Mouse (Mus musculus): ENCODE results near the gene P3h4. TPM values are rescaled to one million over a fixed set of nuclear protein-coding genes. Genes with fewer than 3 reads are reported as not detected.
A peak's percentile ranks its signal among the peaks of the same experiment; 100 is the strongest.

The P3h4 gene
- polyA plus RNA-seq, 1 experiment from 2014 or later: 23.4 TPM

DNA sequence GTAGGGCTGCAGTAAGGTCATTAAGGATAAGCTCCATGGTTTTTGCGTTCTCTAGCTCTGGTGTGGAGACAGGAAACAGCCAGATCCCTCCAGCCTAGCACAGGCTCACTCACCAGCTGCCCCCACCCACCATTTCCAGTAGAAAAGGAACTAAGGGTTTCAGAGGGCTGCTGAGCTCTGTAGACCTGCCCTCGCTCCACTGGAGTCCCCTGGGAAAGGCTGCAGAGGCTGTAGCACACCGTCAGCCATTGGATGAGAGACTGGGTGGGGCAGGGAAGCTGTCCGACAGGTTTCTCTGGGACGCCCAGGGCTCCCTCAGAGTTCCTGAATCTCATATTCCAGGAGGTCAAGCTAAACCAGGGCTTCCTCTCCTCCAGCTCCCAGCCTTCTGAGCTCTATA, 28.1 kb downstream of the P3h4 start:
- Histone ChIP-seq H3K27me3 (ENCODE audit: low read depth, poor library complexity, severe bottlenecking) (no peaks in the 10 kb centered on the region), H3K36me3 (peaks cover 14% of the 10 kb centered on the region), H3K27ac (replicated peaks) (no peak overlapping the region), H3K4me3 (no peak overlapping the region), H3K9me3 (replicated peaks) (no peaks in the 10 kb centered on the region), H3K4me1 (peaks cover 37% of the 10 kb centered on the region)
- WGBS: 48% methylated on average over 5 of the region's 5 CpGs
- DNase-seq (ENCODE audit: low spot score): no peak

DNA sequence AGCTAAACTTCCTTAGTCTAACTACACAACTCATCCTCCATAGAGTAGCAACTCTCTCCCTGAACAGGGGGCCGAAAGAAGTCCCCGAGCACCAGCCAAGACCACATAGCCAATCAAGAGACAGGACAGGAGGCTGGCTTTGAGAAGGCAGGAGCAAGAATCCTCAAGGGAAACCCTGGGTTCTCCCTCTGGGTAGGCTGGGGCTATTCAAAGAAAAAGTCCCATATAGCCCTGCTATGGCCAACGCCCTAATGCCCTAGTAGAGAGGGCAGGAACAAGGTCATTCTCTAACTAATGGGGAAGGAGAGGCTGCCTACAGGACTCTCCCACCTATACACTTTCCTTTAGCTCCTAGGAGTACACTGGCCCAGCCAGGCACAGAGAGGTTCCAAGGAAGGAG, 29.6 kb downstream of the P3h4 start:
- H3K27me3 ChIP-seq (ENCODE audit: low read depth, poor library complexity, severe bottlenecking): no peaks in the 10 kb centered on the region
- peaks cover 22% of the 10 kb centered on the region for H3K4me1 ChIP-seq
- WGBS: 86% methylated on average over 3 of the region's 3 CpGs
- H3K27ac ChIP-seq (replicated peaks): no peak overlapping the region
- DNase-seq (ENCODE audit: low spot score): no peak
- peaks cover 22% of the 10 kb centered on the region for H3K36me3 ChIP-seq
- no peaks in the 10 kb centered on the region for H3K9me3 ChIP-seq (replicated peaks)
- H3K4me3 ChIP-seq: no peak overlapping the region

DNA sequence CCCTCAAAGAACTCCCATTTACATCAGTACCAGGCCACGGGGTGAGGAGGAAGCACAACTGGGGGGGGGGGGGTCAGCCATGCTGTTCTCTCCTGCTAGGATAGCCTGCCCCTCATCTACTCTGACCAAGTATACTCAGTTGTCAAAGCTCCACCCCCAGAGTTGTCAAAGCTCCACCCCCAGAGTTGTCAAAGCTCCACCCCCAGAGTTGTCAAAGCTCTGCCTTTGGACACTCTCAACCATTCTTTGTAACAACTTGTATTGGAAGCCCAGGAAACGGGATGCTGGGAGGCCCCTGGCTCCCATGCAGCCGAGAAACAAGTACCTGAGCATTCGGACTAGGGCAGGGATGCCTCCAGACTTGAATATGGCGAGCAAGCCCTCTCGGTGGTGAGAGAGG, 32.0 kb downstream of the P3h4 start:
- Histone ChIP-seq H3K36me3 (peaks cover 32% of the 10 kb centered on the region), H3K4me3 (no peak overlapping the region), H3K27me3 (ENCODE audit: low read depth, poor library complexity, severe bottlenecking) (no peaks in the 10 kb centered on the region), H3K27ac (replicated peaks) (no peak overlapping the region), H3K9me3 (replicated peaks) (no peaks in the 10 kb centered on the region), H3K4me1 (peaks cover 8% of the 10 kb centered on the region; the same call in 1 of the 2 replicates)
- DNase-seq (ENCODE audit: low spot score): no peak
- 87% methylated on average over 6 of the region's 6 CpGs for WGBS

DNA sequence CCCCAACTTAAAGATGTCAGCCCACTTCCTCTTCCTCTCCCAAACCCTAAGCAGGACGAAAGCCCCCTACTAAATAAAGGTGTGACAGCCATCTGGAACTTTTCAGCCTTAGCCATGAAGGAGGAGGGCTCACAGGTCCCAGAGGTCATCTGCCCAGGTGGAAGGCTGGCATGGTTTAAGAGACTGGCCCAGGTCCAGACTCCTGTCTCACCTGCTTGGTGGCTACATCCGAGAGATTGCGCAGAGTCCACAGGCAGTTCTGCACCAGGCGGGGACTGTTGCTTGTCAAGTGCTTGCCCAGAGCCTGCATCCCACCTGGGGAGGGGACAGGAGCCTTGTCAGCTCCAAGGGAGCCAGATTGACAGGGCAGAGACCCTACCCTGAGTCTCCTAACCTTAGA, 35.3 kb downstream of the P3h4 start:
- Histone ChIP-seq H3K4me3 (no peak overlapping the region), H3K36me3 (peaks cover 46% of the 10 kb centered on the region), H3K4me1 (0 out of 2 replicates have a peak, but pooled peaks cover 4% of the 10 kb centered on the region), H3K27me3 (ENCODE audit: low read depth, poor library complexity, severe bottlenecking) (no peaks in the 10 kb centered on the region), H3K9me3 (replicated peaks) (no peaks in the 10 kb centered on the region), H3K27ac (replicated peaks) (no peak overlapping the region)
- no peak for DNase-seq (ENCODE audit: low spot score)
- WGBS: 93% methylated on average over 4 of the region's 4 CpGs

DNA sequence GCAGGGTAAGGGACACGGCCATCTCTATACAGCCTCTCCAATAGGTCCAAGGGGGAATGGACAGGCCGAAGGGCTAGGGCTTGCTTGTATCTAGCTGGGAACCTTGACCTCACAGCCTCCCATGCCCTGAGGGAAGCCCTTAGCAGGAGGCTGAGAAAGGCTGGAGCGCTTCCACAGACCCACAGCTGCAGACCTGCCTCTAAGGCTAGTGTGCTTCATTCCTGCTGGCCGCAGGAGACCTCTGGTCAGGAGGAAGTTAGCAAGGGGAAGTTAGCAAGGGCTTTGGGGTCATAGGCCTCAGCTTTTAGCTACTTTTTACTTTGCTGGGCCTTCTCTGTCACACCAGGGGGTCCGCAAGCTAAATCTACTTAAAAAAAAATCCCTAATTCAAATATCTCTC, 36.2 kb downstream of the P3h4 start:
- Histone ChIP-seq H3K9me3 (replicated peaks) (no peaks in the 10 kb centered on the region), H3K27ac (replicated peaks) (no peak overlapping the region), H3K4me1 (0 out of 2 replicates have a peak, but pooled peaks cover 4% of the 10 kb centered on the region), H3K36me3 (peaks cover 51% of the 10 kb centered on the region), H3K4me3 (no peak overlapping the region), H3K27me3 (ENCODE audit: low read depth, poor library complexity, severe bottlenecking) (no peaks in the 10 kb centered on the region)
- DNase-seq (ENCODE audit: low spot score): no peak
- 89% methylated on average over 5 of the region's 5 CpGs for WGBS

DNA sequence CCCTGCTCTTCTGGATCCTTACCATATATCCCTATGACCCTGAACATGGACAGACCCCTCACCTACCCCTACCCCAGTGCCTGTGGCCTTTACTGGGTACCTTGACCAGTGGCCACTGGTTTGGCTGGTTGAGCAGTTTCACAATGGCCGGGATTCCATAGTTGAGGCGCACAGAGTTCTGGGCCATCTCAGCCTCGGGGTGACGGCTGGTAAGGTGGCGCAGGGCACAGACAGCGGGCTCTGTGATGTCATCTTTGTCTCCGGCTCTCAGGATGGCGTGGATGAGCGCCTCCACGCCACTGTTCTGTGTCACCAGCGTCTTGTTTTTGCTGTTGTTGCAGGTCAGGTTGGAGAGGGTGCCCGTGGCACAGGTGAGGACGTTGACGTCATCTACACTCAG, 36.6 kb downstream of the P3h4 start:
- DNase-seq (ENCODE audit: low spot score): no peak
- peaks cover 47% of the 10 kb centered on the region for H3K36me3 ChIP-seq
- H3K9me3 ChIP-seq (replicated peaks): no peaks in the 10 kb centered on the region
- 95% methylated on average over 14 of the region's 14 CpGs for WGBS
- H3K4me3 ChIP-seq: no peak overlapping the region
- no peaks in the 10 kb centered on the region for H3K27me3 ChIP-seq (ENCODE audit: low read depth, poor library complexity, severe bottlenecking)
- no peak overlapping the region for H3K27ac ChIP-seq (replicated peaks)
- H3K4me1 ChIP-seq: 0 out of 2 replicates have a peak, but pooled peaks cover 4% of the 10 kb centered on the region

DNA sequence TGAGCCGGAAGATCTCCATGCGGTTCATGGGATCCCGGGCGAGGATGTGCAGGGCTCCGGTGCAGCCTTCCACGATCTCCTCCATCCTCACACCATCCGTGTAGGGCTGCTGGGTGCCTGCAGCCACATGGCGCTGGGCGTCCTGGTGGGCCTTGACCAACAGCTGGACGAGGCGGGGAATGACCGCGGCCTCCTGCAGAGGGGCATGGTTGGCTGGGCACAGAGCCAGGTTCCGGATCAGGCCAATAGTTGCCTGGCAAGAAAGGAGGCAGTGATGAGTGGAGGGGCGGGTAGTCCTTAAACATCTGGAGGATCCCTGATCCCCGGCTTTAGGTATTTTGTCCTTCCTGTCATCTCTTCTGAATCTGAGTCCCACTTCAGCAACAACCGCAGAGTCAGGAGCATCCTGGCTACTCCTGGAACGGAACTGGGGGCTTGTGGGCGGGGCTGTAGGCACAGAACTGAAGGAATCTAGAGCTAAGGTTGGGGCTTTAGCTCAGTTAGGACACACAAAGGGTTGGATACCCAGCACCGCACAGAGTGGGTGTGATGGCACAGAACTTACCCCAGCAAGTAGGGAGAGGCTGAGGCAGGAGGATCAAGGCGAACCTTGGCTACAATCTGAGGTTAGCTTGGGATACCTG, 37.8 kb downstream of the P3h4 start:
- H3K4me1 ChIP-seq: peaks cover 10% of the 10 kb centered on the region
- H3K9me3 ChIP-seq (replicated peaks): no peaks in the 10 kb centered on the region
- WGBS: 91% methylated on average over 21 of the region's 21 CpGs
- no peak overlapping the region for H3K4me3 ChIP-seq
- H3K27me3 ChIP-seq (ENCODE audit: low read depth, poor library complexity, severe bottlenecking): no peaks in the 10 kb centered on the region
- DNase-seq (ENCODE audit: low spot score): no peak
- no peak overlapping the region for H3K27ac ChIP-seq (replicated peaks)
- peaks cover 40% of the 10 kb centered on the region for H3K36me3 ChIP-seq

DNA sequence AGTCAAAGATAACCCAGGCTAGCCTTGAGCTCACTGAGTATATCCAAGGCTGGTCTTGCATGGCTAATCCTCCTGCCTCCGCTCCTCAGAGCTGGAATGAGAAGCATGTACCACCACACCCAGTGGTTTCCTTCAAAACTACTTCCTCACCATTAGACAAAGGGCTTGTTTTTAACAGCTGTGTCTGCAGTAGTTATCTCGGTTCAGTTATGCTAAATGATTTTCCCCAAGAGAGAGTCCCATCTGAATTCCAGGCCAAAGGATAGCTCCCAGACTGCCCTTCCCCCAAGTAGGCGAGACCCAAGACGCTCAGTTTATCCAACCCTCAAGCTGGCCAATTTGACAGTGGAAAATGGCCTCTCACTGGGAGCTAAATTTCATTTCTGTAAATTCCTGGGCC, 38.6 kb downstream of the P3h4 start:
- Histone ChIP-seq H3K4me3 (no peak overlapping the region), H3K36me3 (peaks cover 36% of the 10 kb centered on the region), H3K27me3 (ENCODE audit: low read depth, poor library complexity, severe bottlenecking) (no peaks in the 10 kb centered on the region), H3K9me3 (replicated peaks) (no peaks in the 10 kb centered on the region), H3K4me1 (peaks cover 13% of the 10 kb centered on the region), H3K27ac (replicated peaks) (no peak overlapping the region)
- WGBS: 89% methylated on average over 4 of the region's 4 CpGs
- no peak for DNase-seq (ENCODE audit: low spot score)

DNA sequence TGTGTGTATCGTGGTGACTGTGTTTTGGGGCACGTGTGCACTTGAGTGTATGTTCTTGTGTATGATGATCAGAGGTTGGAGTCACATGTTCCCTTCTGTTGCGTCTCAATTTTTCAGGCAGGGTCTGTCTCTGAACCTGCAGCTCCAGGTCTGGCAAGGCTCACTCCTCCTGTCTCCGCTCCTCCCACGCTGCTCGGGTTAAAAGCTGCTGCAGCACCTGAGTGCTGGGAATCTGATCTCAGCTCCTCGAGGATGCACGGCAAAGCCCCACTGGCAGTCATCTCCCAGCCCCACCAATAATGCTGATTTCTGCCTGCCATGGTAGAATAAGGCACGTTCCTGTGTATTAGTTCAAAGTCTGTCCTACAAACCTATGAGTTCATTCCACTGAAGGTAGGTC, 39.5 kb downstream of the P3h4 start:
- no peak overlapping the region for H3K27ac ChIP-seq (replicated peaks)
- peaks cover 13% of the 10 kb centered on the region for H3K4me1 ChIP-seq
- no peak overlapping the region for H3K4me3 ChIP-seq
- H3K27me3 ChIP-seq (ENCODE audit: low read depth, poor library complexity, severe bottlenecking): no peaks in the 10 kb centered on the region
- no peak for DNase-seq (ENCODE audit: low spot score)
- peaks cover 30% of the 10 kb centered on the region for H3K36me3 ChIP-seq
- WGBS: 87% methylated on average over 9 of the region's 9 CpGs
- H3K9me3 ChIP-seq (replicated peaks): no peaks in the 10 kb centered on the region

DNA sequence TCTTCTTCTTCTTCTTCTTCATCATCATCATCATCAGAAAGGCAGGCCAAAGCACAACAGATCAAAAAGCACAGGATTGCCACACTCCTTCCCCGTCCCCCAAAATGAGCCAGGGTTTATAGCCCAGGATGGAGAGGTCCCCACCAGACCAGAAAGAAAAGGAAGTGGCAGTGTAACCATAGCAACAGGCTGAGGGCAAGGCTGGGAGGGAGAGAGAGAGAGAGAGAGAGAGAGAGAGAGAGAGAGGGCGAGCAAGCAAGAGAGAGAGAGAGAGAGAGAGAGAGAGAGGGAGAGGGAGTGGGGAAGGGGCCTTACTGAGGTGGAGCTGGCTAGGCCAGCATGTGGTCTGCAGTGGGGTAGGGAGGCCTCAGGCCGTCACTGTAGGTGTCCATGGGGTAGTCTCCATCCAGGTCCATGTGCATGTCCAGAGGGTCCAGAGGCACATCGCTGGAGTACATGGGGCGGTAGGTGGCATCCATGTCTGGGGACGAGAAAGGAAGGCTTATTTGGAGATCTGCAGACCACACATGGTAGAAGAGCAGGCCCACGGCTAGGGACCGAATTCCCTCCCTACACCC, 42.6 kb downstream of the P3h4 start:
- Histone ChIP-seq H3K36me3 (peaks cover 16% of the 10 kb centered on the region), H3K4me1 (peaks cover 10% of the 10 kb centered on the region), H3K4me3 (no peak overlapping the region), H3K9me3 (replicated peaks) (no peaks in the 10 kb centered on the region), H3K27me3 (ENCODE audit: low read depth, poor library complexity, severe bottlenecking) (no peaks in the 10 kb centered on the region), H3K27ac (replicated peaks) (0 out of 2 replicates have a peak overlapping the region, but pooled peaks have one; percentile 10)
- DNase-seq (ENCODE audit: low spot score): peak; percentile 30
- WGBS: 72% methylated on average over 7 of the region's 8 CpGs

DNA sequence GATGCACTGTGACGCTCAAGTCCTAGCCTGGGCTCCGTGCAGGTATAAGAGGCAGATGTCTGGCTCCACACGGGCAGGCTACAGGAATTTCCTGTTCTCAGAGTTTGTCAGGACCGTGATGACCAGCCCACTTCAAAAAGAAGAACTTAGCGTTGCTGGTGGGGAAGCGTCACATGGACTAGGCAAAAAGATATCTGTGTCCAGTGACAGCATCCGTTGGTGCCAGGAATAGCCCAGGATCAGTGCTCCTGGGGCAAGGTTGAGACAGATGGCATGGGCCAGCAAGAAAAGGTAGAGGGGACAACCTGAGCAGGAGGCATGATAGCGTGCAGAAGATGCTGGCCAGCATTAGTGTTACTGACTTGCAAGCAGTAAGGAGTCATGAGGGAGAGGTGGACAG, 44.8 kb downstream of the P3h4 start:
- H3K9me3 ChIP-seq (replicated peaks): no peaks in the 10 kb centered on the region
- DNase-seq (ENCODE audit: low spot score): no peak
- H3K36me3 ChIP-seq: peaks cover 6% of the 10 kb centered on the region; the same call in 1 of the 2 replicates
- H3K27ac ChIP-seq (replicated peaks): no peak overlapping the region
- no peaks in the 10 kb centered on the region for H3K27me3 ChIP-seq (ENCODE audit: low read depth, poor library complexity, severe bottlenecking)
- H3K4me3 ChIP-seq: no peak overlapping the region
- WGBS: 89% methylated on average over 8 of the region's 8 CpGs
- peaks cover 13% of the 10 kb centered on the region for H3K4me1 ChIP-seq

DNA sequence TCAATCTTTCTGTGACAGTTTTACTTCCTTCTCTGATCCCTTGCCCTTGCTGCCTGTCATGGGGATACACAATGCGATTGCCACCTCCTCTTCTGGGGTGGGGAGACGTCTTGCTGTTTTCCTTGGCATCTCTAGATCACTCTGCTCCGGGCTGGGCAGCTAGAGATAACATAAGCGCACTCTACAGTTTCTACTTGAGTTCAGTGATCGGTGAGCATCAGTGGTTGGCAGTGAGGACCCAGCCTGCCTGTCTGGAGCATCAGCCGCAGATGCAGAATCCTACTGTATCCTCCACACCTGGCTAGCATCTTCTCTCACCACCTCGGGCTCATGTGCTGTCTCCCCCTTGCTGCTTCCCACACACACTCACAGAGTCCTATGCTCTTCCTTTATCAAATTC, 45.5 kb downstream of the P3h4 start:
- WGBS: 83% methylated on average over 7 of the region's 7 CpGs
- H3K27me3 ChIP-seq (ENCODE audit: low read depth, poor library complexity, severe bottlenecking): peaks cover 5% of the 10 kb centered on the region; the same call in 1 of the 2 replicates
- H3K9me3 ChIP-seq (replicated peaks): no peaks in the 10 kb centered on the region

DNA sequence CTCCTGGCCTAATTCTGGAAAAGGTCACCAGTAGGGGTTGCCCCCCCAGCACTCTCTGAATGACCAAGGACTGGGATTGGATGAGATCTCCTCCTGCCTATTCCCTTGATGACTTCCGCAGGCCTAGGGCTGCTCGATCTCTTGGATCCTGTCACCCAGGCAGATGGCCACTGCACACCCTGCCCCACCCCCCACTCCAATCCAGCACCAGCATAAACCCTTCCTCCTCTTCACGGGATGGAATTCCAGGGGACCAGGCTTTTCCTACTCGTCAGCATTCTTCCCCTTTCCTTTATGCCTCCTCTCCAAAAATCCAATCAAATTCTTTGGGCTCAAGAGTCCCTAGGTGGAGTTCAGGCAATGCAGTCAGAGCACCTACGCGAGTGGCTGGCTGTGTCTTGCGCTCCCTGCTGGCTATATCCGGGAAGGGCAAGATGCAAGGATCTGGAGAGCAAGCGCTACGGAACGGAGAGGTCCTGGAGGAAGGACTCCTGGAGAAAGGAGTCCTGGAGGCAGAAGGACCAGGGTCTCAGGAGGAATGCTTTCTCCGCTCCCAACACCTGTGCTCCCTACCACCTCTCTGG, 51.6 kb downstream of the P3h4 start:
- 20% methylated on average over 12 of the region's 12 CpGs for WGBS

More for the DNA sequence above, 45.5 kb downstream of the P3h4 start:
- H3K4me3 ChIP-seq: no peak overlapping the region
- no peak overlapping the region for H3K27ac ChIP-seq (replicated peaks)
- peaks cover 4% of the 10 kb centered on the region; the same call in 1 of the 2 replicates for H3K36me3 ChIP-seq
- peaks cover 13% of the 10 kb centered on the region for H3K4me1 ChIP-seq
- DNase-seq (ENCODE audit: low spot score): no peak

More for the DNA sequence above, 51.6 kb downstream of the P3h4 start:
- peaks cover 15% of the 10 kb centered on the region for H3K4me1 ChIP-seq
- no peaks in the 10 kb centered on the region for H3K9me3 ChIP-seq (replicated peaks)
- DNase-seq (ENCODE audit: low spot score): peak; percentile 67
- H3K27ac ChIP-seq (replicated peaks): 0 out of 2 replicates have a peak overlapping the region, but pooled peaks have one; percentile 17
- no peaks in the 10 kb centered on the region for H3K36me3 ChIP-seq
- 0 out of 2 replicates have a peak overlapping the region, but pooled peaks have one; percentile 1 for H3K4me3 ChIP-seq
- peaks cover 42% of the 10 kb centered on the region for H3K27me3 ChIP-seq (ENCODE audit: low read depth, poor library complexity, severe bottlenecking)
